14 mouse cellular contexts compared by ENCODE assay signal in the genomic region with DNA sequence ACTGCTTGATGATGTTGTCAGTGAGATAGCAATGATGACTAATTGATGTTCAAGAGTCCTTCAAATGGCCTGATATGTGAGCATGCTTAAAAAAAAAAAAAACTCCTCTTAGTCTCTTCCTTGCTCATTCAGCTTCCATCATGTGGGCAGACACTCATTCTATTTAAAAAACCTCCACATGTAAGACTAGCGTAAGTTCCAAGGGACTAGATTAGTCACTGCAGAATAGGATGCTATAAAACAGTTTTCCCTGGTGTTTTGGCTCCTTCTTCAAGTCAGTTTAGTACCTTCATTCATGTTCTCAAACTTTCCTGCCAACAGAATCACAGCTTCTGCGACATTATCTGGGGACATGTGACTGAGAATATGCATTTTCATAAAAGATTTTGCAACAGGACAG.
"Had no signal": no experiment of that assay in that cellular context is flagged by ENCODE, and none has a peak within 500 bp of the region (broad histone marks: within the 10 kb centered on the region; RNA-seq: fewer than 3 reads in every experiment).

No protein-coding gene starts in this region.

- ATAC-seq: midbrain, embryonic 16.5 days had no signal

- DNase-seq: lung, adult 18-20 months; lung, embryonic 14.5 days; lung, postnatal 10 days; lung, postnatal 4 days; midbrain, embryonic 14.5 days; retina, postnatal 1 day; right cerebral cortex, adult 18-20 months; right cerebral cortex, postnatal 25 days; right cerebral cortex, postnatal 4 days; spleen, adult 18-20 months; thymus, adult 2 months; thymus, postnatal 25 days; thymus, postnatal 4 days had no signal
